Mouse (Mus musculus): ENCODE measurements around the gene Ccdc78.

GRCm38 (mm10) chr17:25825311-25825710 lies 38.9 kb downstream of the Ccdc78 start:
- TF ChIP-seq CTCF (IDR thresholded peaks at IDR 0.05; ENCODE audit: low read depth), result no peak
- no peak for TF ChIP-seq EP300 (optimal IDR thresholded peaks at IDR 0.05)
